Mouse (Mus musculus) left cerebral cortex, postnatal 4 days (tissue): ENCODE data around the gene Gm4894. TPM values are rescaled to one million over a fixed set of nuclear protein-coding genes. Genes with fewer than 3 reads are reported as not detected.

ENCODE experiments used
- total RNA-seq, 2 experiments: library from RNA; stranded (reverse); gene quantifications; 2 replicates each; pipeline ENCODE4 v1.2.3; 2021

The Gm4894 gene
- total RNA-seq, 2 experiments from 2014 or later, result not detected

Other genes with a start within 250 kb of the Gm4894 start
- gene Zw10, start 194.9 kb upstream of the Gm4894 start, total RNA-seq, result 10 to 100 TPM; 17.8 to 20.9 TPM
- 1 to 10 TPM in 1 of 2 experiments, under 1 TPM in 1; 0.46 to 1.0 TPM for gene Tmprss5, start 169.3 kb upstream of the Gm4894 start, total RNA-seq
- gene Drd2, start 90.1 kb downstream of the Gm4894 start, total RNA-seq, result 1 to 10 TPM; 5.2 to 5.7 TPM
- not detected for gene Ankk1, start 176.5 kb downstream of the Gm4894 start, total RNA-seq
- 1 to 10 TPM; 2.6 to 2.8 TPM for gene Ttc12, start 235.7 kb downstream of the Gm4894 start, total RNA-seq